Mouse (Mus musculus) lung, postnatal 36 days (tissue): Measurements from ENCODE around the gene Pdxdc1.
A peak's percentile ranks its signal among the peaks of the same experiment; 100 is the strongest.
"Not testable (repeated sequence)": the region's sequence is repeated elsewhere in the genome, so short reads cannot be mapped to it uniquely, and the experiment has no call there.

Source experiments
- DNase-seq: peaks from one replicate; pipeline ENCODE4 v3.0.0; 2022; ENCODE audit warnings: mixed read lengths

Gene Pdxdc1

DNA sequence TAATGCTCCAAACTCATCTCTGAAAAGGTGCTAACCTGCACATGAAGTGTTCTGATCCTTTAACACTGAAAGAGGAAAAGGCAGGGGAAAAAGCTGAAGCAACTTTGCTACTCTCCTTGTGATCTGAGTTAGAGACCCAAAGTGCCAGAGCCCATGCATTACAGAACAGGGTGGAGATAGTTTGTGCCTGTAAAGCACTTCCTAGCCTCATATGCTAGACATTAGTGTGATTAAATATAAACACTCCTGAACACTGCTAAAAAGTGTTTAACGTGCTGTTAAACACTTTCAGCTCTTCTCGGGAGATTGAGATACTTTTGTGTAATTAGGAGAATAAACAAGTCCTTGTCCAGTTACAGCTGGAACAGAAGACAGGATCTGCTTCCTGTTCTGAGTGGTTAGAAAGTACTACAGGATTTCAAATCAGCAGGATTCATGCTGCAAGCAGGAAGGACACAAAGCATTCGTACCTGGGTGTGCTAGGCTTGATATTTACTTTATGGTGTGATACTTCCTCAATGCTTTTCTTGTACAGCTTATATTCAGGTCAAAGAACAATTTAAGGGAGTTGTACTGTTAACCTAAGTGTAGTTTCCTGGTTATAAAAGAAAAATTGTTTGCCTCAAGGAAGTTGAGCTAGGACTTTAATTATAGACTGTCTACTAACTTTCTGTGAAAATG, 19.7 kb downstream of the Pdxdc1 start:
- DNase-seq: no peak

GRCm38 (mm10) chr16:13875483-13875882, 27.4 kb downstream of the Pdxdc1 start:
- peak; percentile 38 for DNase-seq

- DNase-seq: no peak
Measured at GRCm38 (mm10) chr16:13867910-13868514, 34.9 kb downstream of the Pdxdc1 start.

- not testable (repeated sequence) for DNase-seq
Measured at GRCm38 (mm10) chr16:13867406-13867805, 35.5 kb downstream of the Pdxdc1 start.

DNA sequence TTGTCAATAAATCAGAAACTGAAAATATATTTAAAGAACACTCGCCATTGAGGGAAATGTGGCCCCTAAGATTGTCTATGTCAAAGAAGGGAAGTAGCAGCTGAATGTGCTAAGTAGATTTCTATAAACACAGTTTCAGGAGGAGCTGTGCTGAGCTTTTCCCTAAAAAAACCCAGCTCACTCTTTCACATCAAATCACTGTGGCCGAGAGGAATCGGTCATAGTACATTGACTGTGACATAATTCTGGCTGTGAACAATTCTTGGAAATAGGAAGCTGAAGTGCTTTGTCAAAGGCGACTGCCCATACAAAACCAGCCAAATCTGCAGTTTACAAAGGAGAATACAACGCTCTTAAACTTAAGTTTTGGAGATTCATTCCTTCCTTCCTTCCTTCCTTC, 36.3 kb downstream of the Pdxdc1 start:
- DNase-seq: no peak

DNA sequence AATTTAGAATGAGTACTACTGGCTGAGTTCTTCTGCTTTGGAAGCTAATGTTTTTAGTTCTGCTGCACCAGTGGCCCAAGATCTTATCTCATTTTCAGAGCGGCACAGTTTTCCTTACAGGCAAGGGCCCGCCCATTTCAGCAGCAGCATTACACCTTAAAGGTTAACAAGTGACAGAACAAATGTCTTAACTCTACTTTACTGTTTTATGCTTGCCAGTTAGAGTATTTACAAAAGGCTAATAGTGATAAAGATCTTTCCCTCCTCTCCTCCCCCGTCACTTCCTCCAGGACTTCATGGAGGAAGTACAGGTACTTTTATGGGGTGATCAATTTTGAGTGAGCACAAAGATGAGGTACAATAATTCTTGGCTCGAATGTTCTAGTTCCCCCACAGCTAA, 36.9 kb downstream of the Pdxdc1 start:
- DNase-seq: no peak

GRCm38 (mm10) chr16:13853886-13854285, 49.0 kb downstream of the Pdxdc1 start:
- no peak for DNase-seq

DNA sequence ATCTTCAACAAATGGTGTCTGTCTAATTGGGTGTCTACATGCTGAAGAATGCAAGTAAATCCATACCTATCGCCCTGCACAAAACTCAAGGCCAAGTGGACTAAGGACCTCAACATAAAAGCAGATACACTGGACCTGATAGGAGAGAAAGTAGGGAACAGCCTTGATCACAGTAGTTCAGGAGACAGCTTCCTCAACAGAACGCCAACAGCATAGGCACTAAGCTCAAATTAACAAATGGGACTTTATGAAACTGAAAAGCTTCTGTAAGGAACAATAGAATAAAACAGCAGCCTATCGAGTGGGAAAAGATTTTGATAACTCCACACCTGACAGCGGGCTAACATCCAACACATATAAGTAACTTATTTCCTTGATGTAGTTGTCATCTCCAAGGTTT, 51.5 kb downstream of the Pdxdc1 start:
- DNase-seq: no peak

DNA sequence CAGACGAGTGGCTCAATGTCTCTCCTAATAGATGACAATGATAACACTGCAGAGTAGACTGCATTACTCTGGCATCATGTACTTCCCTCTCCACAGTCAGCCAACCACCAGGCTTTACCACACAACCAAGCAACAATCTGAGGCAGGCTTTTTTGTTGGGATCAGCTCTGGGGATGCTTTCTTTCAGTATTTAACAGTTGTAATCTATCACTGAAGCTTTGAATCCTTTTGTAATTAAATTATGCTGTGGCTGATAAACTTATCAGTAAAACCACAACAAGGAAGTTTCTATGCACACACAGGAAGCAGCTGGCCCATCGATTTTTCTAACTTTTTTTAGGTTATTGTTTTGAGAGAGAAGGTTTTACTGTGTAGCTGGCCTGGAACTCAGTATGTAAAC, 54.6 kb downstream of the Pdxdc1 start:
- DNase-seq: no peak

- no peak for DNase-seq
Measured at GRCm38 (mm10) chr16:13846675-13847074, 56.3 kb downstream of the Pdxdc1 start.

DNA sequence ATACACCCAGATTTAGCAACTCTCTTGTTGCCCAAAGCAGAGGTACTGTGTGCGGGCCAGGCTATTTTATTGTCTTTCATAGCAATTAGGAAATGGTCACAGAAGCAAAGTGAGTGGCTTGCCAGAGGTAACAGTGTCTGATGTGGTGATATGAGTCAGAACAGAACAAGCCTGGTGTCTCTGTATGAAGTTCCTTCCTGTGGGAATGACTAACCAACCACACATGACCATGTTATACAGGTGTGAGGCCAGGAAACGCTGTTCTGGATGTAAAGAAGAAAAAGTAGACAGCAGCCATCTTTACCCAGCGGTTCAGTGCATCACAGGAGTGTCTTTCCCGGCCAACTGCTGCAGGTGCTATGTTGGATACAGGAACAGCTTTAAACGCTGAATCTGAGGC, 57.9 kb downstream of the Pdxdc1 start:
- DNase-seq: no peak

- DNase-seq: no peak
Measured at GRCm38 (mm10) chr16:13840956-13841355, 62.0 kb downstream of the Pdxdc1 start.

DNA sequence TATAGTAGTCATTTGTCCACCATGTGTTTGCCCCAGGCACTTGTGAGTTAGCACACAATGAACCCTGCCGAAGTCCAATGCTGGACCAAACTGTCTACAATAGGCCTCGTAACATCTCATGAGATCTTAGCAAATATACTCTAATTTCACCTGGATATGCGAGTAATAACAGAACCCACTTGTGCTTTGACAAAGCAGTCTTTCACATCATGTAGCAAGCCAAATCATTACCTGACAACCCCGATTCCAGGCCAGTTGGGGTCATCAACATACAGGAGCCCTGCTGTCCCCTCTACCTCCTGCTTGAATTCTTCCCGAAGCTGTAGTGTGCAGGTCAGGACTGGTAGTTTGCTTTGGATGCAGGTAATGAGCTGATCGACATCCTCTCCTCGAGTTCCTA, 62.9 kb downstream of the Pdxdc1 start:
- DNase-seq: no peak

- DNase-seq: no peak
Measured at GRCm38 (mm10) chr16:13834382-13834781, 68.5 kb downstream of the Pdxdc1 start.

DNA sequence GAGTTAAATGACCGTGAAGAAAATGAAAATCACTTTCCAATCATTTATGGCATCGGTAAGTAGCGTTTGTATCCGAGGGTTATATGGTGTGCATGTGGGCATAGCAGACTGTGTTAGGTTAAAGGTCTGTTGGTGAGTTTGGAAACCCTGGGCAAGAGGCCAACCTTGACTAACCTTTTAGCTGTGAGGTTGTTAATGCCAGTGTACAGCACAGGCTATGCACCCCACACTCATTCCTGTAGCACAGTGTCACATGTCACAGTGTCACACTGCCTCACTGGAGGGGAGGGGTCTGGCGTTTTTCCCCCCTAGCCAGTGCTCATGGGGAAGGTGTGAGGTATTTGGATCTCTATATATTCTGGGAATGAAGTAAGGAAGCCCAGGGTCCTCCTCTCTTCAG, 71.3 kb downstream of the Pdxdc1 start:
- DNase-seq: no peak

GRCm38 (mm10) chr16:13830444-13830843, 72.5 kb downstream of the Pdxdc1 start:
- no peak for DNase-seq

- no peak for DNase-seq
Measured at GRCm38 (mm10) chr16:13826511-13826910, 76.4 kb downstream of the Pdxdc1 start.

DNA sequence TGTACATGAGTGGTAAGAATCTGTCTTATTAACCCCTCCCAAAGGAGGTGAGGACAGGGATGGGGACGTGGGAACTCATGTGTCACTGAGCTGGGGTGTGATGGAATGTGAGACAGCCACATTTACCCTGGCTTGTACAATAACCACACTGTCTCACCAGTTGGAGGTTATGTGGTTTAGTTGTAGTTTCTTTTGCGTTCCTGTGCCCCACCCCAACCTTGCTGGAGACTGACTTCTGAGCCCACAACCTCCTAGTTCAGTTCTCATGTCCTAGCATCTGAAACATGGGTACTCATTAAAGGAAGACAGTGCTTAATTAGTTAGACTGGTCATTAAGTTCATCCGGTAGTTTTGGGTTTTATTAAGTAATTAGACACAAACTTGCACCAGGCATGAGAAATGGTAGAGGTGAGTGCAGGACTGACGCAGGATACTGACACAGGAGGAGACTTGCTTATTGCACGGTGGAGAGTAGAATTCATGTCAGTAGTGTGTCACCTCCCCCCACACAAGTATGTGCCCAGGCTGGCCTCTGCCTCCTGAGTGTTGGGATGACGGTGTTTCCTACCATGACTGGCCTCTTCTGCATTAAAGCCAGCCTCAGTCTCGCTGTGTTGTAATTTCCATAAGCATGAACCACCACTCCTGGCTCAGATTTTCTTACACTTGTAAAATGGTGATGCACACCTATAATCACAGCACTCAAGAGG, 77.0 kb downstream of the Pdxdc1 start:
- no peak for DNase-seq

GRCm38 (mm10) chr16:13820771-13821170, 82.2 kb downstream of the Pdxdc1 start:
- DNase-seq: no peak

GRCm38 (mm10) chr16:13819806-13820500, 83.0 kb downstream of the Pdxdc1 start:
- peak; percentile 7 for DNase-seq

GRCm38 (mm10) chr16:13819394-13819743, 83.6 kb downstream of the Pdxdc1 start:
- no peak for DNase-seq

DNA sequence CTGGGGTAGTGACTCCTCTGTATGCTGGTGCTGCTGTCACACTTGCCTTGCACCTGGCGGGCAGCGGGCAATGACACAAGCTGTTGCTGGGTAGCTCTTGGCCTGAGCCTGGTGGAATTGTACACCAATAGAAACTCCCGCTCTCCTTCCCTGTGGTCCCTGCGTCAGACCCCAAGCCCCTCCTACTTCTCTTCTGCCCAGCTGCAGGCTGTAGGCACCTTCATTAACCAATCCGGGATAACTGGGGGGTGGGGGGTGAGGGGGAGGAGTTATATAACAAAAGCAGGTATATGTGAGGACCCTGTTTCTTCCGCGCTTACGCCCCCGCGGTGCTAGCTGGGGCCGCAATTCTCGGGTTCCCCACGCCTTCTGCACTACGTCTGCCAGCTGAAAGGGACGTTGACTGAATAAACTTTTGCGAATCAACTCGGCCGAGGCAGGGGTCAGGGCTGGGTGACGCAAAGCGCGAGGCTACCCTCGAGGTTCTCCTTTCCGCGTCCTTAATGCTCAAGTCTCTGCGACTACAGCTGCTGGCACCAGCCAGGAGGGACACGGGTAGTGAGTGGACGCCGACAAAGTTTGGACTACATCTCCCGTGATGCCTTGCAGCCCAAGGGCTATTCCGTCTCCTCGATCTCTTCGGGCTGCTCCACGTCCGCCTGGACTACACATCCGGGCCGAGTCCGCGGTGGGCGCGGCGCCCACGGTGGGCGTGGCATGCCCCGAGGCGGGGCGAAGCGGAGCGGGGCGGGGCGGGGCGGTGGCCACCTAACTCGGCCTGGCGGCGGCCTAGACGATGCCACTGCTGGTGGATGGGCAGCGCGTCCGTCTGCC, 84.2 kb downstream of the Pdxdc1 start, which contains the start of gene Ntan1:
Gene Ntan1, plus strand, starts transcription at position 286 of the 834 bp plus-strand sequence.
- peak; percentile 96 for DNase-seq

DNA sequence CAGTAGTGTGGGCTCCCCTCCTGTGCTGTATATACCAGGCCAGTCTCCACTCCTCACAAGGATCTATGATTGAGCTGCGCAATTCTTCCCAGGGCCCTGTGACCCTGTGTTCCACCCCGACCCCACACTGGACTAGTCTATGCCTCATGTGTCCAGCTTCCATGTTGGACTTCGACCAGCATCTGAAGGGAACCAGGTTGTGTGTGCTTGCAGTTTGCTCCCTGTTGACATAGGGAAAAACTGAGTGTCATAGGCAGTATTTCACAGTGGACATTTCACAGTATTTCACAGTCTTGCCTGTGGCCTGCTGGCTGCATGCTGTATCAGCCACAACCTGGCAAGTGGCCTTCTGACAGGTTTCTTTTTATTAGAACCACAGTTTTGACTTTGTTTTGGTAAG, 89.7 kb downstream of the Pdxdc1 start:
- no peak for DNase-seq
